Mouse (Mus musculus): ENCODE data around the gene Tagln3. TPM values are rescaled to one million over a fixed set of nuclear protein-coding genes. Genes with fewer than 3 reads are reported as not detected.

Tagln3 gene
- polyA plus RNA-seq (2012; ENCODE audit: low replicate concordance): not detected in 2 replicates

GRCm38 (mm10) chr16:45724061-45724741 lies at the start of gene Tagln3:
Gene Tagln3 (minus strand): TSS chr16:45724608.

GRCm38 (mm10) chr16:45742615-45743476 lies 18.4 kb upstream of the Tagln3 start, which contains the start of gene Abhd10:
Gene Abhd10 (minus strand): TSS chr16:45742955.

GRCm38 (mm10) chr16:45693558-45693957 lies 30.9 kb downstream of the Tagln3 start, which contains the start of gene Tmprss7:
Gene Tmprss7 (minus strand): TSS chr16:45693658.

Other genes with a start within 250 kb of the Tagln3 start
- gene Gm609, start 231.6 kb downstream of the Tagln3 start, polyA plus RNA-seq (2012; ENCODE audit: low replicate concordance): not detected in 2 replicates
- not detected in 2 replicates for gene Gm17783, start 192.6 kb downstream of the Tagln3 start, polyA plus RNA-seq (2012; ENCODE audit: low replicate concordance)
- gene Slc9c1, start 189.3 kb downstream of the Tagln3 start, polyA plus RNA-seq (2012; ENCODE audit: low replicate concordance): not detected in 2 replicates
- 0.24 and 0.66 TPM in 2 replicates for gene Gcsam, start 114.2 kb downstream of the Tagln3 start, polyA plus RNA-seq (2012; ENCODE audit: low replicate concordance)
- gene BC016579, start 70.5 kb downstream of the Tagln3 start, polyA plus RNA-seq (2012; ENCODE audit: low replicate concordance): not detected in 2 replicates
- gene Tmprss7, start 30.9 kb downstream of the Tagln3 start, polyA plus RNA-seq (2012; ENCODE audit: low replicate concordance): not detected in 2 replicates
- 3.3 and 3.5 TPM in 2 replicates for gene Abhd10, start 18.3 kb upstream of the Tagln3 start, polyA plus RNA-seq (2012; ENCODE audit: low replicate concordance)
- 0.05 and 0.62 TPM in 2 replicates for gene Phldb2, start 229.0 kb upstream of the Tagln3 start, polyA plus RNA-seq (2012; ENCODE audit: low replicate concordance)